Mouse (Mus musculus): ENCODE results near the gene Ublcp1.

- no peak for TF ChIP-seq CTCF (IDR thresholded peaks at IDR 0.05; ENCODE audit: extremely low read depth, insufficient read depth, low read length)
- no peak for TF ChIP-seq POLR2A (IDR thresholded peaks at IDR 0.05; ENCODE audit: extremely low read depth, insufficient read depth, low read length)
Measured at GRCm38 (mm10) chr11:44408626-44409025, 61.7 kb downstream of the Ublcp1 start.
